Mouse (Mus musculus): ENCODE measurements around the gene Thbd. TPM values are rescaled to one million over a fixed set of nuclear protein-coding genes. Genes with fewer than 3 reads are reported as not detected.

The Thbd gene
- polyA plus RNA-seq, 1 experiment from 2014 or later = 17.9 TPM

DNA sequence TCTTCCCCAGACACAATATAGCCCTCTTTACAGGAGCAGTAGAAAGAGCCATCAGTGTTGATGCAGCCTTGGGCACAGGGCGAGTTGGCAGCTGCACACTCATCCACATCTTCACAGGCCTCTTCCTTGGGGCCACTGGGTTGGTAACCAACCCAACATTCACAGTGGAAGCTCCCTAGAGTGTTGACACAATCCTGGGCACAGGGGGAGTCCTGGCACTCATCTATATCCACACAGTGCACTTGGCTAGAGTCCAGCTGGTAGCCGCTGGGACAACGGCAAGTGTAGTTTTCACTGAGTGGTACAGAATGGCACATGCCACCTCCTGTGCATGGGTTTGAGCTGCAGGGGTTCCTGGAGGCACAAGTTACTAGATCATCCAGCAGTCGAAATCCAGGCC lies 34.2 kb upstream of the Thbd start:
- WGBS = 84% methylated on average over 4 of the region's 4 CpGs
- Histone ChIP-seq H3K4me2 (replicated peaks; ENCODE audit: low read depth) (peak overlapping the region; percentile 14; the same call in 1 of the 2 replicates), H3K9ac (ENCODE audit: low read length) (no peak overlapping the region; the same call in 1 of the 2 replicates), H3K27me3 (ENCODE audit: control insufficient read depth, insufficient read depth, low read length) (no peaks in the 10 kb centered on the region), H3K4me1 (replicated peaks; ENCODE audit: control insufficient read depth, insufficient read depth) (no peaks in the 10 kb centered on the region), H3K36me3 (ENCODE audit: control insufficient read depth, insufficient read depth, low read length) (no peaks in the 10 kb centered on the region), H3K27ac (replicated peaks) (no peak overlapping the region), H3K4me3 (ENCODE audit: low read depth, low read length) (peak overlapping the region; percentile 17; the same call in 1 of the 2 replicates), H3K9me3 (ENCODE audit: control insufficient read depth, low read length) (no peaks in the 10 kb centered on the region)
- ATAC-seq (ENCODE audit: low FRiP score, low TSS enrichment) (no peak), DNase-seq (ENCODE audit: low spot score) (no peak)
- no peak for TF ChIP-seq EP300 (optimal IDR thresholded peaks at IDR 0.05)
- no peak for TF ChIP-seq CTCF (IDR thresholded peaks at IDR 0.05; ENCODE audit: low read depth)

DNA sequence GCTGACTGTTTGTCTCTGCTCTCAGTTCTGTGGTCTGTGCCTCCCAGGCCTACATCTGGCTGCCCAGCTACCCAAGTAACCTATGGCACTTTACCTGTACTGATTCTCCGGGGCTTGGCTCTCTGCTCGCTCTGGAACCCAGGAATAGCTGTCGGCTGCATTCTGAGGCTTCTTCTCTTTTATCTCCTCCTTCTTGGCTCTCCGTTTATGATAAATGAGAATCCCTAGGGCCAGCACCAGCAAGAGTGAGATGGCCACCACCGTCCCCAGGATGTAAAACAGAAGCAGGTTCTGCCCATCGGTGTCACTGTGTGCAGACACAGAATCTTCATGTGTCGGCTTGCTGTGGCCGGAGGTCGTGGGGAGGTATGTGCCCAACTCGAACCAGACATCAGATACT lies 33.4 kb upstream of the Thbd start:
- no peak for ATAC-seq (ENCODE audit: low FRiP score, low TSS enrichment)
- no peak overlapping the region for H3K27ac ChIP-seq (replicated peaks)
- no peak for TF ChIP-seq EP300 (optimal IDR thresholded peaks at IDR 0.05)
- no peak for TF ChIP-seq CTCF (IDR thresholded peaks at IDR 0.05; ENCODE audit: low read depth)
- 0 out of 2 replicates have a peak overlapping the region, but pooled peaks have one; percentile 4 for H3K4me2 ChIP-seq (replicated peaks; ENCODE audit: low read depth)
- no peaks in the 10 kb centered on the region for H3K9me3 ChIP-seq (ENCODE audit: control insufficient read depth, low read length)
- no peaks in the 10 kb centered on the region for H3K36me3 ChIP-seq (ENCODE audit: control insufficient read depth, insufficient read depth, low read length)
- H3K27me3 ChIP-seq (ENCODE audit: control insufficient read depth, insufficient read depth, low read length) = no peaks in the 10 kb centered on the region
- H3K4me1 ChIP-seq (replicated peaks; ENCODE audit: control insufficient read depth, insufficient read depth) = no peaks in the 10 kb centered on the region
- WGBS = 86% methylated on average over 10 of the region's 10 CpGs
- DNase-seq (ENCODE audit: low spot score) = no peak
- peak overlapping the region; percentile 17; the same call in 1 of the 2 replicates for H3K4me3 ChIP-seq (ENCODE audit: low read depth, low read length)
- no peak overlapping the region for H3K9ac ChIP-seq (ENCODE audit: low read length)

DNA sequence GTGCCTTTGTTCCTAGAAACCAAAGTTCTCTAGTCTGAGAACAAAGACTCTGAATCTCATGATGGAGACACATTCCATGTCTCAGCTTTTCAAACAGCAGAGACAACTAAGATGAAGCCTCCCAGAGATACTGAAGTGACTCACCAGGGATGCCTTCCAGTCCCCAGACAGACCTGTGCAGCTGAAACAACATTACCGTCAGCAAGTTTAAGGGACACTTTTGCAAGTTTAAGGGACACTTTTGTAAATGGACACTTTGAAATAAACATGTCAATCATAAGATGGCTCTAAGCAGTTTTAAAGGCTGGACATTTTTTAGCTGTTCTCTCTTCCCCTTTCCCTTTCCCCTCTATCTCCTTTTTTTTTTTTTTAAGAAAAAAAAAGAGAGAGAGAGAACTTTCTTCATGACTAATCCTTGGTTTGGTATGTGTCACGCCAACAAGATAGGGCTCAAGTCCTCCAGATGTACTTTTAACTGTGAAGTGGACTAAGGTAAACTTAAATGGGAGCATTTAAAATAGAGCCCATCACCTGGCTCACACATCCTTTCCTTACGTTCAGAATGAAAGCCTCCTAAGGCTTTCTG lies 31.8 kb upstream of the Thbd start:
- 45% methylated on average over 3 of the region's 3 CpGs for WGBS
- H3K27me3 ChIP-seq (ENCODE audit: control insufficient read depth, insufficient read depth, low read length) = no peaks in the 10 kb centered on the region
- H3K9me3 ChIP-seq (ENCODE audit: control insufficient read depth, low read length) = no peaks in the 10 kb centered on the region
- H3K27ac ChIP-seq (replicated peaks) = no peak overlapping the region
- no peaks in the 10 kb centered on the region for H3K36me3 ChIP-seq (ENCODE audit: control insufficient read depth, insufficient read depth, low read length)
- H3K9ac ChIP-seq (ENCODE audit: low read length) = no peak overlapping the region
- no peak overlapping the region for H3K4me3 ChIP-seq (ENCODE audit: low read depth, low read length)
- DNase-seq (ENCODE audit: low spot score) = no peak
- TF ChIP-seq EP300 (optimal IDR thresholded peaks at IDR 0.05) (no peak), CTCF (IDR thresholded peaks at IDR 0.05; ENCODE audit: low read depth) (no peak)
- no peaks in the 10 kb centered on the region for H3K4me1 ChIP-seq (replicated peaks; ENCODE audit: control insufficient read depth, insufficient read depth)
- ATAC-seq (ENCODE audit: low FRiP score, low TSS enrichment) = no peak
- H3K4me2 ChIP-seq (replicated peaks; ENCODE audit: low read depth) = no peak overlapping the region

DNA sequence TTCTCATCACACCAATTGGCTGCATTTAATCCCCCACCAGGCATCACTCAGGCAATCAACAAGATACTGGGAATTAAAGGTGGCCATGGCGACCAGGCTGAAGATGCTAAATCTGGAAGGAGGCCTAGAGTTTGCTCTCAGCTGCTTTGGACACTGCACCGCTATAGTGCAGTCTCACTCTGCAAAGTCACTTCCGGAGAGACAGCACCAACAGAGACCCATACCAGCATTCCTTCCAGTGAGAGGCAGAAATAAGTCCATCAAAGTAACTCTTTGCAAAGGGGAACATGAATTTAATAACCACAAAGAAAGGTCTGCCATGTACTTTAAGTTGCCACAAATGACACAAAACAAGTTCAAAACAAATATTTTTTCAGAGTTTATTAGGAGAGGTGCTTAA lies 28.3 kb upstream of the Thbd start:
- no peaks in the 10 kb centered on the region for H3K36me3 ChIP-seq (ENCODE audit: control insufficient read depth, insufficient read depth, low read length)
- ATAC-seq (ENCODE audit: low FRiP score, low TSS enrichment) (no peak), DNase-seq (ENCODE audit: low spot score) (no peak)
- H3K9ac ChIP-seq (ENCODE audit: low read length) = no peak overlapping the region
- H3K27ac ChIP-seq (replicated peaks) = no peak overlapping the region
- no peaks in the 10 kb centered on the region for H3K27me3 ChIP-seq (ENCODE audit: control insufficient read depth, insufficient read depth, low read length)
- no peak overlapping the region for H3K4me3 ChIP-seq (ENCODE audit: low read depth, low read length)
- H3K4me2 ChIP-seq (replicated peaks; ENCODE audit: low read depth) = no peak overlapping the region
- no peaks in the 10 kb centered on the region for H3K4me1 ChIP-seq (replicated peaks; ENCODE audit: control insufficient read depth, insufficient read depth)
- no peaks in the 10 kb centered on the region for H3K9me3 ChIP-seq (ENCODE audit: control insufficient read depth, low read length)
- TF ChIP-seq CTCF (IDR thresholded peaks at IDR 0.05; ENCODE audit: low read depth) (no peak), EP300 (optimal IDR thresholded peaks at IDR 0.05) (no peak)
- 59% methylated on average over 3 of the region's 3 CpGs for WGBS

GRCm38 (mm10) chr2:148432346-148432745 lies 24.4 kb upstream of the Thbd start:
- Histone ChIP-seq H3K27me3 (ENCODE audit: control insufficient read depth, insufficient read depth, low read length) (no peaks in the 10 kb centered on the region), H3K36me3 (ENCODE audit: control insufficient read depth, insufficient read depth, low read length) (no peaks in the 10 kb centered on the region), H3K4me1 (replicated peaks; ENCODE audit: control insufficient read depth, insufficient read depth) (no peaks in the 10 kb centered on the region), H3K4me3 (ENCODE audit: low read depth, low read length) (no peak overlapping the region), H3K4me2 (replicated peaks; ENCODE audit: low read depth) (no peak overlapping the region), H3K27ac (replicated peaks) (no peak overlapping the region), H3K9me3 (ENCODE audit: control insufficient read depth, low read length) (no peaks in the 10 kb centered on the region), H3K9ac (ENCODE audit: low read length) (no peak overlapping the region)
- ATAC-seq (ENCODE audit: low FRiP score, low TSS enrichment) (no peak), DNase-seq (ENCODE audit: low spot score) (no peak)
- 49% methylated on average over 2 of the region's 2 CpGs for WGBS
- TF ChIP-seq CTCF (IDR thresholded peaks at IDR 0.05; ENCODE audit: low read depth) = no peak
- TF ChIP-seq EP300 (optimal IDR thresholded peaks at IDR 0.05) = no peak

GRCm38 (mm10) chr2:148430941-148431340 lies 23.0 kb upstream of the Thbd start:
- H3K27ac ChIP-seq (replicated peaks) = no peak overlapping the region
- H3K4me1 ChIP-seq (replicated peaks; ENCODE audit: control insufficient read depth, insufficient read depth) = no peaks in the 10 kb centered on the region
- H3K4me2 ChIP-seq (replicated peaks; ENCODE audit: low read depth) = no peak overlapping the region
- H3K36me3 ChIP-seq (ENCODE audit: control insufficient read depth, insufficient read depth, low read length) = no peaks in the 10 kb centered on the region
- ATAC-seq (ENCODE audit: low FRiP score, low TSS enrichment) (no peak), DNase-seq (ENCODE audit: low spot score) (no peak)
- 63% methylated on average over 4 of the region's 4 CpGs for WGBS
- no peak overlapping the region for H3K4me3 ChIP-seq (ENCODE audit: low read depth, low read length)
- TF ChIP-seq CTCF (IDR thresholded peaks at IDR 0.05; ENCODE audit: low read depth) (no peak), EP300 (optimal IDR thresholded peaks at IDR 0.05) (no peak)
- no peaks in the 10 kb centered on the region for H3K9me3 ChIP-seq (ENCODE audit: control insufficient read depth, low read length)
- no peaks in the 10 kb centered on the region for H3K27me3 ChIP-seq (ENCODE audit: control insufficient read depth, insufficient read depth, low read length)
- no peak overlapping the region for H3K9ac ChIP-seq (ENCODE audit: low read length)
